Mouse (Mus musculus): Measurements from ENCODE around the gene Mrps21. TPM values are rescaled to one million over a fixed set of nuclear protein-coding genes. Genes with fewer than 3 reads are reported as not detected.
"Not testable (repeated sequence)": the region's sequence is repeated elsewhere in the genome, so short reads cannot be mapped to it uniquely, and the experiment has no call there.

Gene Mrps21
- total and polyA plus RNA-seq, 3 experiments, result 251 to 557 (median 317) TPM

DNA sequence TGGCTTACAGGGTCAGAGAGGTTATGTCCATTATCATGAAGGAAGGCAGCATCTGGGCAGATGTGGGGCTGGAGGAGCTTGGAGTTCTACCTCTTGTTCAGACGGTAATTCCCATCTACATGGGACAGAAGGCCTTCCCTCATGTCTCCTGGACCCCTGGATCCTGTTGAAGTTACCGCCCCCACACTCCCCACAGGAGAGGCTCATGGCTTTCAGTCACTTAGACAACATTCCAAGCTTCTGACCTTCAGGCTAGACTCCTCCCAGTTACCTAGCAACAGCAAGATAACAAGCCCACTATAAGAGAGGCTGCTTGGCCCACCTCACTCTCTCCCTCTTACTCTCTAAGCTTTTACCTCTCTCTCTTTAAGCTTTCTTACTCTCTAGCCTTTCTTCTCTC is 49.2 kb upstream of the Mrps21 start:
- H3K4me3 ChIP-seq (replicated peaks in 1 of 3; ENCODE audit: low read depth in 2 of 3, low read length in 2 of 3, poor library complexity in 1 of 3); in situ Hi-C loops (cut with MboI; ENCODE audit: low pct_ligation_motif_present, low pct_unique_long_range_greater_than_20kb, low sequenced_read_pairs); H3K27ac ChIP-seq (ENCODE audit: insufficient read depth, low read depth); H3K27me3 ChIP-seq (replicated peaks); H3K9me3 ChIP-seq (replicated peaks; ENCODE audit: low read length); H3K4me1 ChIP-seq (ENCODE audit: control insufficient read depth in 1 of 2, insufficient read depth in 2 of 2); H3K36me3 ChIP-seq (replicated peaks in 1 of 2; ENCODE audit: control insufficient read depth in 1 of 2, insufficient read depth in 1 of 2, low read length in 1 of 2); H3K4me2 ChIP-seq (ENCODE audit: insufficient read depth, low read depth, poor library complexity, severe bottlenecking); dilution Hi-C loops (cut with MboI; ENCODE audit: extremely low pct_ligation_motif_present, extremely low pct_unique_long_range_greater_than_20kb, low sequenced_read_pairs); H3K79me2 ChIP-seq (replicated peaks; ENCODE audit: control insufficient read depth, extremely low read depth, insufficient read depth, poor library complexity, severe bottlenecking); H3K9ac ChIP-seq (ENCODE audit: insufficient read depth, low read depth); DNase-seq (ENCODE audit: extremely low read depth): not testable (repeated sequence)

- DNase-seq (ENCODE audit: extremely low read depth), result no peak
- Histone ChIP-seq H3K9me3 (replicated peaks; ENCODE audit: low read length) (no peaks in the 10 kb centered on the region), H3K4me3 (replicated peaks in 1 of 3; ENCODE audit: low read depth in 2 of 3, low read length in 2 of 3, poor library complexity in 1 of 3) (no peak overlapping the region), H3K79me2 (replicated peaks; ENCODE audit: control insufficient read depth, extremely low read depth, insufficient read depth, poor library complexity, severe bottlenecking) (no peaks in the 10 kb centered on the region), H3K4me1 (ENCODE audit: control insufficient read depth in 1 of 2, insufficient read depth in 2 of 2) (peaks cover 0 to 8% of the 10 kb centered on the region in 2 experiments; a peak in 2 of 4 replicates), H3K27me3 (replicated peaks) (peaks cover 9% of the 10 kb centered on the region), H3K9ac (ENCODE audit: insufficient read depth, low read depth) (no peak overlapping the region), H3K4me2 (ENCODE audit: insufficient read depth, low read depth, poor library complexity, severe bottlenecking) (peak overlapping the region; percentile 47; the same call in 1 of the 2 replicates), H3K36me3 (replicated peaks in 1 of 2; ENCODE audit: control insufficient read depth in 1 of 2, insufficient read depth in 1 of 2, low read length in 1 of 2) (no peaks in the 10 kb centered on the region), H3K27ac (ENCODE audit: insufficient read depth, low read depth) (no peak overlapping the region)
- TF ChIP-seq ZNF384 (IDR thresholded peaks at IDR 0.05; ENCODE audit: low read depth, low read length) (peak; percentile 43; the same call in 1 of the 2 replicates), RAD21 (IDR thresholded peaks at IDR 0.05; ENCODE audit: low read depth, low read length) (no peak)
- dilution Hi-C loops (cut with MboI; ENCODE audit: extremely low pct_ligation_motif_present, extremely low pct_unique_long_range_greater_than_20kb, low sequenced_read_pairs) (no loop called here), in situ Hi-C loops (cut with MboI; ENCODE audit: low pct_ligation_motif_present, low pct_unique_long_range_greater_than_20kb, low sequenced_read_pairs) (no loop called here)
These were observed 45.4 kb upstream of the Mrps21 start for GRCm38 (mm10) chr3:95916760-95917159.

DNA sequence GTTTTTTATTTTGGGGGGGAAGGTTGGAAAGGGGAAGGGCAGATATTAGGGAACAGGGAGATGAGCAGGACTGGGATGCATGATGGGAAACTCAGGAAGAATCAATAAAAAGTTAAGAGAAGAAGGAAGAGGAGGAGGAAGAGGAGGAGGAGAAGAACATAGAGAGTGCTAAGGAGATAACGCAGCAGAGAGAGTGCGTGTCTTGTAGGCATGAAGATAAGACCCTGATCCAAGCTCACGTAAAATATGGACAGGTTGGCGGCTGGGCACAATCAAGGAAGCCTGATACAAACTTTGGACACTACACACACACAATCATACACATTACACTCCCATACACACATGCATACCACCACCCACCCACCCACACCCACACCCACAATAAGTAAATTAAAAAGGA is 43.4 kb upstream of the Mrps21 start:
- Histone ChIP-seq H3K79me2 (replicated peaks; ENCODE audit: control insufficient read depth, extremely low read depth, insufficient read depth, poor library complexity, severe bottlenecking) (no peaks in the 10 kb centered on the region), H3K9ac (ENCODE audit: insufficient read depth, low read depth) (no peak overlapping the region), H3K4me3 (replicated peaks in 1 of 3; ENCODE audit: low read depth in 2 of 3, low read length in 2 of 3, poor library complexity in 1 of 3) (no peak overlapping the region), H3K4me1 (ENCODE audit: control insufficient read depth in 1 of 2, insufficient read depth in 2 of 2) (peaks cover 6 to 14% of the 10 kb centered on the region in 2 experiments), H3K4me2 (ENCODE audit: insufficient read depth, low read depth, poor library complexity, severe bottlenecking) (no peak overlapping the region), H3K36me3 (replicated peaks in 1 of 2; ENCODE audit: control insufficient read depth in 1 of 2, insufficient read depth in 1 of 2, low read length in 1 of 2) (no peaks in the 10 kb centered on the region), H3K27ac (ENCODE audit: insufficient read depth, low read depth) (no peak overlapping the region), H3K27me3 (replicated peaks) (peaks cover 9% of the 10 kb centered on the region), H3K9me3 (replicated peaks; ENCODE audit: low read length) (no peaks in the 10 kb centered on the region)
- in situ Hi-C loops (cut with MboI; ENCODE audit: low pct_ligation_motif_present, low pct_unique_long_range_greater_than_20kb, low sequenced_read_pairs) (no loop called here), dilution Hi-C loops (cut with MboI; ENCODE audit: extremely low pct_ligation_motif_present, extremely low pct_unique_long_range_greater_than_20kb, low sequenced_read_pairs) (no loop called here)
- DNase-seq (ENCODE audit: extremely low read depth), result no peak
- TF ChIP-seq KAT2A (IDR thresholded peaks at IDR 0.05; ENCODE audit: insufficient replicate concordance, low read length) (no peak), TCF12 (IDR thresholded peaks at IDR 0.05; ENCODE audit: low read depth, low read length) (no peak), MAX (IDR thresholded peaks at IDR 0.05; ENCODE audit: low read length) (no peak), USF1 (IDR thresholded peaks at IDR 0.05; ENCODE audit: low read depth, low read length) (no peak), BHLHE40 (IDR thresholded peaks at IDR 0.05; ENCODE audit: low read depth, low read length) (no peak)

DNA sequence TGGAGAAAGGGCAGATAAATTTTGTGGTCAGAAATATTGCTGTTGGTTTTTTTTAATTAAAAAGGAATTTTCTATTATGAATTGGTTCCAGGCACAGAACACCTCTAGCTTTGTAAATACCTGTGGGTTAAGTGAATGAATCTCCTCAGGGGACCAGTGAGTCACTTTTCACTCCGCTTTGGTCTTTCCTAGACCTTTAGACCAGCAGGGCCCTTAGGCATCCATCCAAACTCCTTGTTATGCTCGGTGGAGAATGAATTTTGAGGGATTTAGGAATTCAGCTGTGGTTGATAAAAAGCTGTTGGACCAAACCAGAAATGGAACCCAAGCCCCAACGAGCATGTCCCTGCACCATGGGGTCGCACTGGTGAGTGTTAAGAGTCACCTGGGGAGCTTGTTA is 36.3 kb upstream of the Mrps21 start:
- Histone ChIP-seq H3K27me3 (replicated peaks) (peaks cover 12% of the 10 kb centered on the region), H3K36me3 (replicated peaks in 1 of 2; ENCODE audit: control insufficient read depth in 1 of 2, insufficient read depth in 1 of 2, low read length in 1 of 2) (no peaks in the 10 kb centered on the region), H3K4me2 (ENCODE audit: insufficient read depth, low read depth, poor library complexity, severe bottlenecking) (no peak overlapping the region), H3K4me3 (replicated peaks in 1 of 3; ENCODE audit: low read depth in 2 of 3, low read length in 2 of 3, poor library complexity in 1 of 3) (no peak overlapping the region), H3K79me2 (replicated peaks; ENCODE audit: control insufficient read depth, extremely low read depth, insufficient read depth, poor library complexity, severe bottlenecking) (no peaks in the 10 kb centered on the region), H3K9me3 (replicated peaks; ENCODE audit: low read length) (no peaks in the 10 kb centered on the region), H3K27ac (ENCODE audit: insufficient read depth, low read depth) (no peak overlapping the region), H3K9ac (ENCODE audit: insufficient read depth, low read depth) (no peak overlapping the region), H3K4me1 (ENCODE audit: control insufficient read depth in 1 of 2, insufficient read depth in 2 of 2) (peaks cover 7 to 12% of the 10 kb centered on the region in 2 experiments)
- no peak for DNase-seq (ENCODE audit: extremely low read depth)
- dilution Hi-C loops (cut with MboI; ENCODE audit: extremely low pct_ligation_motif_present, extremely low pct_unique_long_range_greater_than_20kb, low sequenced_read_pairs), result no loop called here
- in situ Hi-C loops (cut with MboI; ENCODE audit: low pct_ligation_motif_present, low pct_unique_long_range_greater_than_20kb, low sequenced_read_pairs), result no loop called here
- no peak for TF ChIP-seq MAFK (IDR thresholded peaks at IDR 0.05; ENCODE audit: insufficient replicate concordance, low read length)
- no peak for TF ChIP-seq GABPA (IDR thresholded peaks at IDR 0.05; ENCODE audit: insufficient replicate concordance, low read depth, low read length)
- no peak for TF ChIP-seq JUN (IDR thresholded peaks at IDR 0.05; ENCODE audit: insufficient read depth, low read depth, low read length)
- no peak for TF ChIP-seq UBTF (IDR thresholded peaks at IDR 0.05; ENCODE audit: low read depth, low read length)
- TF ChIP-seq PAX5 (IDR thresholded peaks at IDR 0.05; ENCODE audit: low read length), result no peak
- TF ChIP-seq NELFE (IDR thresholded peaks at IDR 0.05; ENCODE audit: low read depth, low read length), result no peak
- no peak for TF ChIP-seq MYC (IDR thresholded peaks at IDR 0.05; ENCODE audit: low read depth, low read length)
- TF ChIP-seq ZKSCAN1 (IDR thresholded peaks at IDR 0.05; ENCODE audit: borderline replicate concordance, low read depth, low read length), result no peak
- TF ChIP-seq MXI1 (IDR thresholded peaks at IDR 0.05; ENCODE audit: low read depth, low read length), result no peak
- TF ChIP-seq POLR2A (IDR thresholded peaks at IDR 0.05; ENCODE audit: low read depth, low read length), result no peak
- TF ChIP-seq CHD1 (IDR thresholded peaks at IDR 0.05; ENCODE audit: low read depth, low read length), result no peak
- no peak for TF ChIP-seq KAT2A (IDR thresholded peaks at IDR 0.05; ENCODE audit: insufficient replicate concordance, low read length)
- no peak for TF ChIP-seq TCF12 (IDR thresholded peaks at IDR 0.05; ENCODE audit: low read depth, low read length)
- no peak for TF ChIP-seq EP300 (IDR thresholded peaks at IDR 0.05; ENCODE audit: low read length)
- no peak for TF ChIP-seq USF2 (conservative IDR thresholded peaks at IDR 0.05; ENCODE audit: low read depth, low read length)
